Mouse (Mus musculus): ENCODE data around the gene Lsamp.

DNA sequence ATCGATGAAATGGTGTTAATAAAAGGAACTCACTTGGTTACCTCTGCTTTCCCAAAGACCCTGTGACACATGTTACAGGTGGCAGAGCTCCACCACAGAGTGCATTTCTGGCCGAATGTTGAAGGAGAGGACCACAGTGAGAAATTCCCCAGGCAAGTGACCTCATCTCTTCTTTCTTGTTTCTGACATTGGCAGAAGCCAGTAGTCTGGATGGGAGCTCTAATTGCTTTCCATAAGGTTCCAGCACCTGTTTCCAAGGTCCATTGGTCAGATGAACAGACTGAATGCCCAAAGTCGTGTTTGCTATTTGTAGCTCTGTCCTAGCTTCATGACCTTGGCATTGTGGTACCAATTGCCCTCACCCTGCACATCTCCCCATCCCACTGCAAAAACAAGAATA lies 2090.2 kb downstream of the Lsamp start:
- TF ChIP-seq CTCF (IDR thresholded peaks at IDR 0.05; ENCODE audit: low read depth) (no peak), EP300 (IDR thresholded peaks at IDR 0.05; ENCODE audit: low read depth) (no peak)
